Mouse (Mus musculus) CD4-positive helper T cell, adult 2 months (primary cell): ENCODE data around the gene Aqp9.
A peak's percentile ranks its signal among the peaks of the same experiment; 100 is the strongest.

Source experiments
- DNase-seq: peaks from one replicate; pipeline ENCODE4 v3.0.0-alpha.2; 2012; ENCODE audit warnings: low read depth, missing footprints, low spot score

Aqp9 gene

DNA sequence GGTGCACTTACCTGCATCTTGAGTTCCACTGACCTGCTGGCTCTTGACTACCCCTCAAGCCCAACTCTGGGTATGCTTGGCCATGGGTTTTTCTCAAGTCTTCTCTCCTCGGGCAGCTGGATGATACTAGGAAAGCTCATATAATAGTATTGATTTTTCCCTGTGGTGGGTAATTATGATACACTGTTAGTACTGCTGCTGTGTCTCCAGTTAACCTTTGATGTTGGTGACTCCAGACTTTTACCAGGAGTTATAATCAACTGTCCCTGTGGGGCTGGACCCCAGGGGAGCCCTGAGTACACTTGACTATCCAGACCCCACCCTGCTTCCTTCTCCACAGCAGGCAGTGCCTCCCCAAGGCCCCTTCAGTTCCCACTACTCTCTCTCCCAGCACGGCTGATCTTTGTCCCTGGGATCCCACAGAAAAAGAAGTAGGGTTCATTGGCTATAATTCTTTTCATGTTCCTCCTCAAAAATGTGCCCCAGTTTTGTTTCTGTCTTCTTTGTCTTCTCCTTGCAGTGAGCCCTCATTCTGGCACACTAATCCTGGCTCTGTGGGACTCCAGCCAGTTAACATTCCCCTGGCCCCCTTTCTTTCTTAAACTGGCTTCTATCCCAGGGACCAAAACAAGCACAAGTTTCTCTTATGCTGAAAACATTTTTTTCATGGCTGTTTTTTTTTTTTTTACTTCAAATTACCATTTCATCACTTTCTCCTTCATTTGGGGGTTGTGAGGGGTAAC lies 838 bp downstream of the Aqp9 start:
- no peak for DNase-seq

DNA sequence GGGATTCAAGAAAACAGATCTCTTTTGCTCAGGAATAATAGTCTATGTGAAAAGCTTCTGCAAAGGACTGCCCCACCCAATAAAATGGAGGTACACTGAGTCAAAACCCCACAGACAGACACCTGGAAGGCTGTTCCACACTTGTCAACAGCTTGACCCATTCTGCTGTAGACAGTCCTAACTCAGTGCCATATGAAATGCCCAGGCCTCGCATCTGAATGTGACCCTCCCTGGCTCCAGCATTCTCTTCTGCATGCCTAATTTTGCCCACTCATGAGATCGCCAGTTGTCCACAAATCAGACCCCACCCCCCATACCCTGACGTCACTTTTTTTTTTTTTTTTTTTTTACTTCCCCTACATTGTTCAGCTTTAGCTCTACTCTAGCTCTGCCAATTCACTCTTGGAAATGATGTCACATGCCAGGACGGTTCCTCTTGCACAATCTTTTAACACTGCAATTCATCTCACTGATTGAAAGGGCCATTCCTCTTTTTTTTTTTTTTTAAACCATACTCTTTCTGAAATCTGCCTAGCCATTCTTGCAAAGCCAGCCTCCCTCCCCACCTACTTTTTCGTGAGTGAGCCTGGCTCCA lies 1.5 kb downstream of the Aqp9 start:
- DNase-seq = no peak

DNA sequence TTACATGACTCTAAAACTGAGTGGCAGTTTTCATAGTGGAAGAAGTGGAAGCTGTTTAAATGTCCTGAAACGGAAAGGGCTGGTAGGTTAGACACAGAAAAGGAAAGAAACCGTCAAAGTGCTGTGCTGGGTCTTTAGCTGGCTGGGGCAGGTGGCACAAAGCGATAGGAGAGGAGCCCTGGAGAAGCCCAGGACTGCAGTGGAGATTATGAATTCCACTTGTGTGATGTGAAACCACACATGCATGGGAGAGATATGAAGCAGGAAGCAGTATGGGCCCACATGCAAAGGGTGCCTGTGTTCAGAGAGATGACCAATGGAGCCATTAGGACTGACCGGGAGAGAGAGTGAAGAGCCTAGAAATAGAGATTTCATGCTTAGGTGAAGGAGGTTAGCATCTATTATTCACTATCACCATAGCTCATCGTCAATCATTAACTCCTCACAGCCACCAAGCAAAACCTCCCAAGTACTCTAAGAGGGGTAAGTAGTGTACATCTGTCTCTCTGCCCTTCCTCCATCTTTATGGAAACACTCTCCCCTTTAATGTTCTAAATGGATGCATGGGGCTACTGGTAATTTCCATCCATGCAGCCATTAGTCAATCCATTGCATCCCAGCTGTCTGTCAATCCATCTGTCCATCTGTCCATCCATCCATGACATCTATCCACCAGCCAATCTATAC lies 2.3 kb downstream of the Aqp9 start:
- no peak for DNase-seq

DNA sequence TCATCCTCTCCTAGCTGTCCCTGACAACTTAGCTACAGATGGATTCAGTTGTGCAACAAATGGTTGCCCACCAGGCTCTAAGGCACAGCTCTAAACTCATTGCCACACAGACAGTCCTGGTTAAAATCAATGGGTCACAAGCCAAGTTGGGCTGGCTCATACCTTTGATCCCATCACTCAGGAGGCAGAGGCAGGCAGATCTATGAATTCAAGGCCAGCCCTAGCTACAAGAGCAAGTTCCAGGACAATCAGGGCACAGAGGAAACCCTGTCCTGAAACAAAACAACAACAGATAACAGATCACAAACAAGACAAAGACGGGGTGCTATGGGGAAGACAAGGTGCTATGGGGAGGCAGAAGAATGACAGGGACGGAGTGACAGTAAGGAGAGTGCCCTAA lies 3.0 kb downstream of the Aqp9 start:
- no peak for DNase-seq

DNA sequence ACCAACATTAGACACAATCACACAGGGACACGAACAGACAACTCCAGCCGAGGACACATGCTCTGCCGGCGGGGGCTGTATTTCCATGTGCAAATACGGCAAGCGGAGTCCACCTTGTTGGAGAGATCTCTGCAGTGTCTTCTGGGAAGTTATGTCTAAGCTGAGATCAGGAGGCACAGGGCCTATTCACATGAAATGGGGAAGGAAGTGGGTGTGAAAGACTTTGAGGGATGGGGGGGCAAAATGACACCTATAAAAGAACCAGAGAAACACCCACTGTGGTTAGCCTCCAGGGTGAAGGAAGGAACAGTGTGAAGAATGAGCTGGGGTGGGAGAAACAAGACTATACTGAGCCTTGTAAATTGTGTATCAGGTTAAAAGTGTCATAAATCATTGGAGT lies 3.4 kb downstream of the Aqp9 start:
- DNase-seq = peak; percentile 52

DNA sequence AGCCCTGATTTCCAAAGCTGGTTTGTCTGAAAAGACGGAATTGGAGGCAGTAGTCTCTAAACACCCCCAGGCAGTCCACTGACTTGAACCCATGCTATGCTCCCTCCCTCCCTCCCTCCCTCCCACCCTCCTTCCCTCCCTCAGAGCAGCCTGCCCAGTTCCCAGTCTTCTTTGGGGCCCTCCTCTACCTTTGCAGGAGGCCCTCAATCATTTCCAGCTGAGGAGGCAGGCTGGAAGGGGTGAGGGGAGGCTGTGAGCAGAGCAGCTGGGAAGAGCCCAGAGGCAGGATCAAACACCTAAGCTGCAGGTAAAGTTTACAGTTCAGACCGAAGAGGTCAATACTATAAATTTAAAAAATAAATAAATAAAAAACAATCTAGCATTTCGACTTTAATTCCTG lies 4.1 kb downstream of the Aqp9 start:
- DNase-seq = no peak

DNA sequence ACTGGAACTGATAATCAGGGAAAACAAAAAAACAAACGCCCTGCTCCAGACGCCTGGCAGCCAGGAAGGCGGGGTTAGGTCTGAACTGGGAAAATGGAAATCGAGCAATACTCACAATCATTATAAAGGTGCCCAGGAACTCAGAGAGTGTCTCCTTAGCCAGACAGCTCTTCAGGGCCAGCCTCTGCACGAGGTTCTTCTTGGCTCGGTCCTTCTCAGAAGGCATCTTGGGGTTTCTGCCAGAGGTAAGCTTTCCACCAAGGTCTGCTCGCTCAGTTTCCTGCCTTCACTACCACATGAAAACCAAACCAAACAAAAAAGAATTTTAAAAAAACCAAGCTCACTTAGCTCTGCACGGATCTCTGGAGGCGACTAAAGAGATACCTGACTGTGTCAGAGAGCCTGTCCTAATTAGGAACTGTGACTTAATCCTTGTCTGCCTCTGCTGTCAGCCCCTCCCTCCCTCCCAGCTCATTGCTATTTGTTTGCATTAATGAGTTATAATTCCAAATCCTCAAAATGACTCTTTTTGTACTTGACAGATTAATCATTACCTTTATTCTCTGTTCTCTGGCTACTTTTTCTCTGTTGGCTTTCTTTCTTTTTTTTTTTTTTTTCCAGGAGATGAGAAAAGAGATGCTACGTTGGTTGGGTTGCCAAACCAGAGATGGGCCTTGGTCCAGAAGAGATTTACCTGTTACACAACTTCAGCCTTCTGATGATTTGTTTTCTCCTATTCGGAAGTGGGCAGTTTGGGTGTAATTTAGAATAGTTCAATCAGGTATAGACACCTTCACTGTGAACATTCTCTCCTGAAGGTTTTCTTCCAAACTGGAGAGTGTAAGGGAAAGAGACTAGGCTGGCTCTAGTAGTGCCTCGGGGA lies 5.4 kb downstream of the Aqp9 start:
- DNase-seq = peak; percentile 61

DNA sequence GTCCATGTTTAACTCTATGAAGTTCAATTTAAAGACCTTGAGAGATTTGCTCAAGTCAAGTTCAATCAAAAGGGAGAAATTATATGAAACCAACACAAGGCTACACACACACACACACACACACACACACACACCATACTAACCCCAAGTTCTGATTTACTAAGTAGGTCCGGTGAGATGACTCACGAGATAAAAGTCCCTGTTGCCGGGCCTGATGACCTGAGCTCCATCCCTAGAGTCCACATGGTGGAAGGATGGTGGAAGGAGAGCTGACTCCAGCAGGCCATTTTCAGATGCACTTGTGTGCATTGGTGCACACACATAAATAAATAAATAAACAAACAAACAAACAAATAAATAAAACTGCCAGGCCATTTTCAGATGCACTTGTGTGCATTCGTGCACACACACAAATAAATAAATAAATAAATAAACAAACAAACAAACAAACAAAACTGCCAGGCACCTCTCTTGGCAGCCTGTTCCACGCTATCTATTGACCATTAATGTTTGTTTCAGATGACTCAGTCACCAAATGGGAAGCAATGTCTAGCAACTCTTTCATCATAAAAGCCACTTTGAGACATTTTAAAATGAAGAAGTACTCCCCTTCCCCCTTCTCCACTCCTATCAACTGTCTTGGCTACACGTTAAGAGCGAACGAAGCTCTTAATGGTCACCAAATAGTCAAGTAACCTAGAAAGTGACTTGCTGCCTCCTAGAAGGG lies 6.2 kb downstream of the Aqp9 start:
- no peak for DNase-seq

DNA sequence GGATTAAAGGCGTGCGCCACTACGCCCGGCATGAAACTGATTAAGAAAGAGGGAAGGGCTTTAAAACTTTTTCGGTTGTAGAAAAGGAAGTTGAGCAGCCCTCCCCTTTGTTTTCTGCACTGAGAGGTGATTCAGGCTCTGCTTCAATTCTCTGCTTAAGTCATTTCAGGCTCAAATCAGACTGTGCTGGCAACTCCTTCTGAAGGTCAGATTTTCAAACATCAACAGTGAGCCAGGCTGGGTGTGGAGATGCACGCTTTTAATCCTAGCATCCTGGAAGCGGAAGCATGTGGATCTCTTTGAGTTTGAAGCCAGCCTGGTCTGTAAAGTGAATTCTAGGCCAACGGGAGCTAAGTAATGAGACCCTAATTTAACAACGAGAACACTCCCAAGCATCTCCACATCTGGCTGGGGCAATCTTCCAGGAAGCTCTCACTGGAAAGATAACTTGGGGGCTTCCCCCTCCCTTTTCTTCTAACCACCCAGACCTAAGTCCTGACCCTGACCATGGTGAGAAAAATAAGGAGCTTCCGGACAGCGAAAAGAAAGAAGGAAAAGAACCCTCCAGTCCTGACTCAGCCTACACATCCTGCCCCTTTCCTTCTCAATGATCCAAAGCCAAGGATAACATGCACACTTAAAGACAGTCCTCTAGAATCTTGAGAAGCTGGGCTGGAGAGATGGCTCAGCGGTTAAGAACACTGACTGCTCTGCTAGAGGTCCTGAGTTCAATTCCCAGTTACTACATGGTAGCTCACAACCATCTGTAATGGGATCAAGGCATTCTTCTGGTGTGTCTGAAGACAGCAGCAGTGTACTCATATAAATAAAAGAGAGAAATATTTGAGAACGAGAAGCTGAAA lies 7.4 kb downstream of the Aqp9 start:
- DNase-seq = no peak

DNA sequence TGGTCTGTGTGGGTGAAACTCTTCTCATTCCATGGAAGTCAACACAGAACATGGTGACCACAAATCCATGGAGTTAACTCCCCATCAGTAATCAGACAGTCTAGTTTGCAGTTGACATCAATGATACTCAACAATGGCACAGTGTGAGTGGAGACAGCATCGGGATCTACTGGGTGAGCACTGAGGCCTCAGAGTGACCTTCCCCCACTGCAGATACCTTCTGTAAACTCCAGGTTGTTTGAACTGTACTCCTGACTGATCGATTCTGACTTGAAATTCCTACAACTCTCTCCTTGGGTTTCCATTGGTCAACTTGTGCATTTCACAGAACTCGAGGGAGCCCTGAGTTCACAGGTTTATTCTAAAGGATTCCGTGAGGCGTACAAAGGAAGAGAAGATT lies 8.8 kb downstream of the Aqp9 start:
- no peak for DNase-seq

DNA sequence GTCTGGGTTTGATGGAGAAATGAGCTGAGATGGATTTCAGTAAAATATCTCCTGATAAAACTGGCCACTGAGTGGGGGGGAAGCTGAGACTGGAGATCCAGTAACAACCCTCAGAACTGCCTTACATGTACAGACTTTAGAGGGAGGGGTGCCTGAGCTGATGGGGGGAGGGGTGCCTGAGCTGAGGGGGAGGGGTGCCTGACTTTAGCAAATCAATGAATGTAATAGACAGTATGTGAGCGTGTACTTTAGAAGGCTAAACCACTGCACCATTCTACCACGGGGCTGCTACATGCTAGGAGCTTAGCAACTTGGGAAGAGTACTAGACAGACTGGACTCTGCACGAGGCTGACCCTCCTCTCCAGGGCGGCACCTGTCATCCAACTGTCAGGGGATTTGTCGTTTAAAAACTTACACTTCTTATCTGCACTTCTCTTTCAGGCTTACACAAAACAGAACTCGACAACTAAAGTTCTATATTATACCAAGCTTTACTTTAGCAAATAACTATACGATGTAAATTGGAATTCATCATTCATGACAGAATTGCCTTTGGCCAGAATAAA lies 9.3 kb downstream of the Aqp9 start:
- DNase-seq = no peak

DNA sequence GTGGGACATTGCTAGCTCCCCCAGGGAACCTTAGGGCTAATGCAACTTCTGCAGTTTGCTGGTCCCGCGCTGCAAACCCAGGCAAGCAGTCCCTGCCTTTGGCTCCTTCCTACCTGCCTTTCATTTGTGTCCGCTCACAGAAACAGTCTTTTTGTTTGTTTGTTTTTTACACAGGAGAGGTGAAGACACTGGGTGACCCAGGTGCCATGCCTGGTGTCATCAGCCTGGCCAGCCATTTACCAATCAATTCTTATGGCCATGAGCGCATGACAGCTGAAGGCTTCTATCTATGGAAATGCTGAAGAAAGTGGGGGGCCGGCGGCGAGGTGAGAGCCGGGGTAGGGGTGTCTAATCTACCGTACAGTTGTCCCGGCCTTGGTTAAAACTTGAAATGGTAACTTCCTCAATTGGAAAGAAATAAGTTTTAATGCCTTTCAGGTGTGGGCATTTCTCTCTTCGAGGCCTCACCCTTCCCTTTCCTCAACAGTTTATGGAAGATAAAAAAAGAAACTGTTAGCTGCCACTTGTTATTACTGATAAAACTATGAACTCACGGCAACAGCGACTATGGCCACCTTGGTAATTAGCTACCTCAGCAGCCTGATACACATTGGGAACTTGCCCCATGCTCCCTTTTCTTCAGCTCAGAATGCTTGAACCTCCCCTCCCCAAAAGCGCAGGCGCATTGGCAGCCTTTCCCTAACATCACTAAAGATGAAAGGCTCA lies 10.4 kb downstream of the Aqp9 start:
- no peak for DNase-seq

DNA sequence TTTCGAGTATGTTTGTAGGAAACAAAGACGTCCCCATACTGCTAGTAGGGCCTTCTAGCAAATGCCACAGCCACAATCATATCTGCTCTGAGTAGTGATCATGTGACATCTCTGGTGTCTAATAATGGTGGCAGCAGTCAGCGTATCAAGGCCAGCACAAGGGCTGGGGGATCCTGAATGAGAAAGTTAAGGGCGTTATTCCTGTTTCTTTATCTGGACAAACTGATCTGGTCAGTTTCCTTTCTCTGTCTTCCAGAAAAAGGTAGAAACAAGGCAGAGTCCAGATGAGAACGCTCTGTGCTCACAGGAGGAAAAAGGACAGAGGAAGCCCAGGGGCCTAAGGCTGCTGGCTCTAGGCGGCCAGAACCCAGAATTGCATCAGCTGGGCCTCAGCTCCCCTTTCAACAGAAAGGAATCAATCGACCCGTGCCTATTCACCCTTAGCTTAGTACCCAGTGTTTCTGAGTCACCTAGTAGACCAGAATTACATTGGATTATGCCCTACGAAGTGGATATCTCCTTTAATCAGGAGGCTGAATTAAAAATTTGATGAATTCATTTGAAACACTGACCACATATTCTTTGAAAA lies 11.9 kb downstream of the Aqp9 start:
- DNase-seq = no peak

DNA sequence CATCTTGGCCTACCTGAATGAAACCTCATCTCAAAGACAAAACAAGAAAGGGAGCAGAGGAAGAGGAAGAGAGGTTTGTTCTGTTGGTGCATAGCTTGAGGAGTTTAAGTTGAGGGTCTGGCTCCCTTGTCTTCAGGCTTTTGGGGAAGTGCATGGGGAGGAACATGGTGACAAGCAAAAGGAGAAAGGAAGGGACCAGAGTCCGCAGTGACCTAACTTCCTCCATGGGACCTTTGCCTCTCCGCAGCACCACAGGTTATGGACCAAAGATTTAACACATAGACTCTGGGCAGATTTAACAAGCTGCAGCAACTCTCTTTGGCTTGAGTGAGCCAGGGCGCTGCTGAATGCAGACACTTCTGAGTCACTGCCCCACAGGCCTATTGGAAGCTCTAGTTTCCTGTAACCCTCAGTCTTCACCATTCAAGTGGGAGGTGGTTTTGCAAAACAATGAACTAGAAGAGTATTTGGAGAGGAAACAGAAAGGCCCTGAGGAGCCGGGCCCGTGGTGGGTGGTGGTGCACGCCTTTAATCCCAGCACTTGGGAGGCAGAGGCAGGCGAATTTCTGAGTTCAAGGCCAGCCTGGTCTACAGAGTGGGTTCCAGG lies 13.0 kb downstream of the Aqp9 start:
- no peak for DNase-seq

DNA sequence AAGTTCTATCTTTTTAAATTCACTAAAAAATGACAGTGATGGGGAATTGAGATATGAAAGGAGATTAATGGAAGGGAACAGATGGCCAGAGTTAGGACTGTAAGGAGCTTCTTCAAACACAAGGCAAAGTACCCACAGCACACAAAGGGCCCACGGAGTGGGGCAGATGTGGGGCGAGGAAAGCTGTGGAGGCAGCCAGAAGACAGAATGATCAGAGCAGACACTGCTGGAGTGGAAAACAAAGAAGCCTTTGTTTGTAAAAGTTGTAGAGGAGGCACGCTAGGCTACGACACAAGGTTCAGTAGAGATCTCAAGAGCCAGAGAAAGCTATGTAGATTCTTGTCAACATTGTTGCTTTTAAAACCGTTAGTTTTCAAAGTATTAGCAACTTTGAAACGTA lies 17.1 kb downstream of the Aqp9 start:
- no peak for DNase-seq

DNA sequence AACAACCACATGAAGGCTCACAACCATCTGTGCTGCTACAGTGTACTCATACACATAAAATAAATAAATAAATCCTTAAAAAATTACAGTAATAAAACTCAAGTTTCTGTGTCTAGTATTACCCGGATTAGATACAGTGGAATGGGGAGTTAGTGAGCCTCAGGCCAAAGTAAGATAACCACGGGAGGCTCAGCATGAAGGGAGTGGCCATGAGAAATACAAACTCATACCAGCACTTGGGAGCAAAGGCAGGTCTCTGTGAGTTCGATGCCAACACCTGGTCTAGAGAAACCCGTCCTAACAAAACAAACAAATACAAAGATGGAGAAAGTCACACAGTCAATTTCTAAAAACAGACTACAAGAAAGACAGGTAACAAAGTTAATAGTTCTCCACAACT lies 18.3 kb downstream of the Aqp9 start:
- DNase-seq = no peak

DNA sequence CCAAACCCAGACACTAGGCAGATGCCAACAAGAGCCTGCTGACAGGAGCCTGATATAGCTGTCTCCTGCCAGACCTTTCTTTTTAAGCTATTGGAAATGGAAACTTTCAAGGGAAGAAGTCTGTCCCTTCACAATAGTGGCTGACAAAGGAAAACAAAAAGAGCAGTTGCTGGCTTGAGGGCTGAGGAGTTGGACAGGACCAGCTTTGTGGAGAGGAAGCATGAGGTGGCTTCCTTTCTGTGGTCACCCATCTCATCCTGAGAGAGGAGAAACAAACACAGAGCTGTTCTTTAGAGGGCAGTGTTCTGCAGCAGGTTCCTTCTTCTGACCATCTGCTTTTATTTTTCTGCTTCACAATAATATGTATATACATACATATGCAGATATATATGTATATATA lies 19.6 kb downstream of the Aqp9 start:
- DNase-seq = no peak

DNA sequence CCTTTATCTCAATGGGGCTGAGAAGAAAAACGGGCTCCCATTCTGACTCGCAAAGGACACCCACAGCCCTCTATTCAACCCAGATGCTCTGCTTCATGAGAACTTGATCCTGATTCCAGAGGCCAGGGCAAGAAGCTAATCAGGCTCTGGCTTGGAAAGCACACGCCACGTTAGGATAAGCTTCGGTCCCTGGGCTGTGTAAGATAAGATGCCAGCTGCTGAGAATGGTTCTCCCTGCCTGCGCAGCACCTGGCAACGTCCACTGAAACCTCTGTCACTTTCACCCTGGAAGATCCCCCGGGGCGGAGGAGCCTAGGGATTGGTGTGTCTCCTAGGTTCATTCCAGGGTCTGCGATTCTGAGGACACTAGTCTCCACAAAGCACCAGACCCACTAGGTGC lies 22.3 kb downstream of the Aqp9 start:
- no peak for DNase-seq

DNA sequence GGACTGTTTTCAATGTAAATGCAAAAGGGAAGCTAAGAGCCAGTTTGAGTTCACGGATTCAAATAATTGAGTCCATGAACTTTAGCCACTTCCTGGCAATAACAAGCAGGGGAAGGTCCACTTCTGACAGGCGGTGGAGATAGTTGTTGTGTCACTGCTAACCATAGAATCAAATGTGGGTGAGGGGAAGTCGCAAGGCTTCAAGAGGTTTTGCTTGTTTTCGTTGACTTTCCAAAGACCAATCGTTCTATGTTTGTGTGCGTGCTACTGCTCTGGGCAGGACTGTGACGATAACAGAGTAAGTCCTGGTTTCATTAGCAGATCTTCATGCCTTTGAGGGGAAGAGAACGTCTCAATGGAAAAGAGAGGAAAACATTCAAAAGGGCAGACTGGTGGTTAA lies 28.3 kb downstream of the Aqp9 start:
- DNase-seq = no peak
